Mouse (Mus musculus) heart, embryonic 14.5 days (tissue): ENCODE data around the gene Acap2. TPM values are rescaled to one million over a fixed set of nuclear protein-coding genes. Genes with fewer than 3 reads are reported as not detected.

Experiments used
- ATAC-seq: fragments of 200-750 bp; cut with Nextera tagmentation; 2 replicates; pipeline ENCODE4 v1.8.0; 2017; ENCODE audit warnings: low read depth, moderate TSS enrichment; ENCODE audit not compliant: insufficient number of reproducible peaks, insufficient read depth, low FRiP score
- H3K27ac ChIP-seq, 2 experiments: fragments of 200-500 bp in 1 of 2; fragments of 300-500 bp in 1 of 2; sonication (generic) in 1 of 2; replicated peaks in 1 of 2; 2 replicates each; pipeline ENCODE4 v1.5.1; 2012 to 2014; ENCODE audit warnings: low read depth in 2 of 2, low read length in 2 of 2, control low read depth in 1 of 2, mild to moderate bottlenecking in 1 of 2, mixed read lengths in 1 of 2; ENCODE audit not compliant: control insufficient read depth in 1 of 2, insufficient read depth in 1 of 2
- H3K27me3 ChIP-seq: fragments of 300-500 bp; sonication (generic); 2 replicates; pipeline ENCODE4 v1.6.1; 2014; ENCODE audit warnings: mild to moderate bottlenecking, low read length, control low read depth; ENCODE audit not compliant: control insufficient read depth, insufficient read depth
- H3K36me3 ChIP-seq: fragments of 300-500 bp; sonication (generic); 2 replicates; pipeline ENCODE4 v1.6.1; 2014; ENCODE audit warnings: mild to moderate bottlenecking, control low read depth, low read length, mixed read lengths; ENCODE audit not compliant: control insufficient read depth, insufficient read depth
- H3K4me1 ChIP-seq, 2 experiments: fragments of 200-500 bp in 1 of 2; fragments of 300-500 bp in 1 of 2; sonication (generic) in 1 of 2; 2 replicates each; pipeline ENCODE4 v1.6.1; 2012 to 2014; ENCODE audit warnings: low read length in 2 of 2, control low read depth in 1 of 2, mixed read lengths in 1 of 2; ENCODE audit not compliant: control insufficient read depth in 2 of 2, insufficient read depth in 2 of 2
- H3K4me2 ChIP-seq: fragments of 300-500 bp; sonication (generic); 2 replicates; pipeline ENCODE4 v1.6.1; 2014; ENCODE audit warnings: mild to moderate bottlenecking, low read length
- H3K4me3 ChIP-seq, 2 experiments: fragments of 200-500 bp in 1 of 2; fragments of 300-500 bp in 1 of 2; sonication (generic) in 1 of 2; 2 replicates each; pipeline ENCODE4 v1.5.1; 2012 to 2014; ENCODE audit warnings: low read length in 2 of 2, mild to moderate bottlenecking in 2 of 2, control low read depth in 1 of 2, low read depth in 1 of 2, moderate library complexity in 1 of 2; ENCODE audit not compliant: control insufficient read depth in 1 of 2, insufficient read depth in 1 of 2
- H3K9ac ChIP-seq: fragments of 300-500 bp; sonication (generic); 2 replicates; pipeline ENCODE4 v1.6.1; 2014; ENCODE audit warnings: mild to moderate bottlenecking, low read length
- H3K9me3 ChIP-seq: fragments of 300-500 bp; sonication (generic); 2 replicates; pipeline ENCODE4 v1.6.1; 2016; ENCODE audit warnings: low read length, control low read depth; ENCODE audit not compliant: control insufficient read depth
- WGBS: fragments of 180-500 bp; shearing (Covaris S2); extraction: QIAGEN DNeasy Blood & Tissue Kit; methylation state at CpG from one replicate; pipeline ENCODE4 v1.1.7; 2014; 5-methylcytosine and 5-hydroxymethylcytosine counted together
- polyA plus RNA-seq: library from polyadenylated mRNA; unstranded; fragments of >200 nt; fragmentation: Nextera tagmentation; extraction: Ambion mirVana; gene quantifications from 2 replicates; pipeline ENCODE4 v1.2.1, GENCODE M21; 2014

Acap2 gene
- polyA plus RNA-seq, 1 experiment from 2014 or later = 14.9 TPM

DNA sequence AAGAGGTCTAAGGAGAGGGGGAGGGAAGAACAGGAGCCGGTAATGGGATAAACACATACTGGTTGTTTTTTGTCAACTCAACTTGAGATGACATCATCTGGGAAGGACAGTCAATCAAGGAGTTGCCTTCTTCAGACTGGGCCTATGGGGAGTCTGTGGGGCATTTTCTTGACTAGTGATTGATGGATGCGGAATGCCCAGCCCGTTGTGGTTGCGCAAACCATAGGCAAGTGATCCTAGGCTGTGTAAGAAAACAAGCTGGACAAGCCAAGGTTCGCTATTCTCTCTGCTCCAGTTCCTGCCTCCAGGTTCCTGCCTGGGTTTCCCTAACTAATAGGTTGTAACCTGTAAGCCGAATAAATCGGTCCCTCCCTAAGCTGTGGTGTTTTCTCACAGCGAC, 4.1 kb upstream of the Acap2 start:
- Histone ChIP-seq H3K27me3 (no peaks in the 10 kb centered on the region), H3K9me3 (no peaks in the 10 kb centered on the region), H3K36me3 (no peaks in the 10 kb centered on the region), H3K9ac (no peak overlapping the region), H3K4me2 (no peak overlapping the region), H3K4me3 (no peak overlapping the region), H3K4me1 (peaks cover 5 to 12% of the 10 kb centered on the region in 2 experiments; a peak in 3 of 4 replicates), H3K27ac (no peak overlapping the region)
- no peak for ATAC-seq
- 80% methylated on average over 8 of the region's 8 CpGs for WGBS

- WGBS = 58% methylated on average over 1 of the region's 1 CpGs
Observed at GRCm38 (mm10) chr16:31204216-31204615, 3.2 kb upstream of the Acap2 start.

DNA sequence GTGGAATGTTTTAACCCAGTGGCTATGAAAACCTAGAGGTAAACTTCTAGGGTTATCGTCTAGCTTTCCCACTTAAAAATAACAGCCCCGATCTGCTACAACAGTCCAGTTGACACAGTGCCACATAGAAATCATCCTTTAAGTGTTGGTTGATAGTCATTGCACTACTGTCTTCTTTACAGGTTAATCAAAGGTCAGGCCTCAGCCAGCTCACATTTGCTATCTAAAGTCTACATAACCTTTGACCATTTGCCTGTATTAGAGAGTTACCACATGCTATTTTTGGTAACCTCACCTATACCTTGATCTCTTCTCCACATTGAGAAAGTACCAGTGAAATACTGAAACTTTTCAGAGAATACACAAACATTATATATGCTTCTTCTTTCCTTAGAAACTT, 659 bp upstream of the Acap2 start:
- Histone ChIP-seq H3K9ac (peak overlapping the region; percentile 25; the same call in 1 of the 2 replicates), H3K27ac (no peak overlapping the region)

More at GRCm38 (mm10) chr16:31204216-31204615, 3.2 kb upstream of the Acap2 start:
- no peaks in the 10 kb centered on the region for H3K27me3 ChIP-seq
- no peaks in the 10 kb centered on the region for H3K9me3 ChIP-seq
- H3K36me3 ChIP-seq = no peaks in the 10 kb centered on the region
- no peak overlapping the region for H3K9ac ChIP-seq
- no peak overlapping the region for H3K4me2 ChIP-seq
- ATAC-seq = no peak
- peaks cover 5 to 13% of the 10 kb centered on the region in 2 experiments; a peak in 3 of 4 replicates for H3K4me1 ChIP-seq
- no peak overlapping the region for H3K4me3 ChIP-seq
- H3K27ac ChIP-seq = no peak overlapping the region

DNA sequence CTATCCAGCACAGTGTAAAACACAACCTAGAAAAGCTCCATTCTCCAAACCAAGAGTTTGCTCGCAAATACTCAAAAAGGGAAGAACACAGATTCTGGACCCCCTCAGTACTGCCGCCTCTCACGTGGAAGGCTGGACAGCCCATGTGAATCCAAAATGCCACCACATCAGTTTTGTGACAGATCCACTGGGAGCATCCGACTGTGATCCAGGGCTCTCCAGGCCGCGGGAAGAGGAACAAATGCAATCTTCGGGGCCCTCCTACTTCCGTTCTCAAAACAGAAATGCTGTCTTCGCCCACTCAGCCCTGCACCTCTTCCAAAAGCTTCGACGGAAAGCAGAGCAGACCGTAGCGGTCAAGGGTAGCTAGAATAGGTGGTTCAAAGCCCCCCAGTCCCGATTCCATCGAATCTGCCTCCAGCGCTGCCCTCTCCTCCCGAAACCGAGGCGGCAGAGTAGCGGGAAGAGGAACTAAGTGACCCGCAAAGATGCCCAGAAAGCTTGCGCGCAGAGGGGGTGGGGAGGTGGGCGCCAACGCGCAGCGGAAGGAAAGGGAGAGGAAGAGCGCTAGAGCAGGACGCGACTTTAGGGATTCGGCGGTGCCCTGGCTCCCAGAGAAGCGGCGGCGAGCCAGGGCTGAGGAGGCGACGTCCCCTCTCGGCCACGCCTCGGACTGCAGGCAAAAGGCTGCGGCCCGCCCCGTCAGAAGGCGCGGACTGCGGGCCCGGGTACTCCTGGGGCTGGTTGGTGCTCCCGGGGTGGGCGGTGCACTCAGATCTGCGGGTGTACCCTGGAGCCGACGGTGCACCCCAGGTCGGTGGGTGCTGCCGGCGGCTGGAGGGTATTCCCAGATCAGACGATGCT, 887 bp downstream of the Acap2 start:
- WGBS = under 1% methylated on average over 55 of the region's 56 CpGs
- Histone ChIP-seq H3K9ac (peak overlapping the region; percentile 97), H3K4me2 (peak overlapping the region; percentile 65), H3K4me3 (peak overlapping the region; percentile 98), H3K27ac (peak overlapping the region; percentile 92 to 93), H3K36me3 (no peaks in the 10 kb centered on the region), H3K9me3 (no peaks in the 10 kb centered on the region), H3K27me3 (no peaks in the 10 kb centered on the region), H3K4me1 (peaks cover 4 to 11% of the 10 kb centered on the region in 2 experiments; a peak in 1 of 4 replicates)
- ATAC-seq = peak; percentile 26; the same call in 1 of the 2 replicates

More for the DNA sequence above, 659 bp upstream of the Acap2 start:
- Histone ChIP-seq H3K9me3 (no peaks in the 10 kb centered on the region), H3K36me3 (no peaks in the 10 kb centered on the region), H3K27me3 (no peaks in the 10 kb centered on the region), H3K4me1 (peaks cover 4 to 11% of the 10 kb centered on the region in 2 experiments; a peak in 1 of 4 replicates), H3K4me3 (peak overlapping the region in 1 of 2 experiments; percentile 98; a peak in 1 of 4 replicates), H3K4me2 (peak overlapping the region; percentile 65)
- WGBS = 82% methylated on average over 2 of the region's 2 CpGs
- no peak for ATAC-seq

GRCm38 (mm10) chr16:31199591-31199925, 1.5 kb downstream of the Acap2 start:
- H3K4me3 ChIP-seq = peak overlapping the region; percentile 98
- H3K36me3 ChIP-seq = no peaks in the 10 kb centered on the region
- H3K4me2 ChIP-seq = peak overlapping the region; percentile 65
- no peaks in the 10 kb centered on the region for H3K27me3 ChIP-seq
- H3K27ac ChIP-seq = peak overlapping the region in 1 of 2 experiments; percentile 93; a peak in 1 of 4 replicates
- H3K4me1 ChIP-seq = peaks cover 4 to 11% of the 10 kb centered on the region in 2 experiments; a peak in 2 of 4 replicates
- 3% methylated on average over 14 of the region's 14 CpGs for WGBS
- no peaks in the 10 kb centered on the region for H3K9me3 ChIP-seq
- no peak for ATAC-seq
- H3K9ac ChIP-seq = peak overlapping the region; percentile 97

DNA sequence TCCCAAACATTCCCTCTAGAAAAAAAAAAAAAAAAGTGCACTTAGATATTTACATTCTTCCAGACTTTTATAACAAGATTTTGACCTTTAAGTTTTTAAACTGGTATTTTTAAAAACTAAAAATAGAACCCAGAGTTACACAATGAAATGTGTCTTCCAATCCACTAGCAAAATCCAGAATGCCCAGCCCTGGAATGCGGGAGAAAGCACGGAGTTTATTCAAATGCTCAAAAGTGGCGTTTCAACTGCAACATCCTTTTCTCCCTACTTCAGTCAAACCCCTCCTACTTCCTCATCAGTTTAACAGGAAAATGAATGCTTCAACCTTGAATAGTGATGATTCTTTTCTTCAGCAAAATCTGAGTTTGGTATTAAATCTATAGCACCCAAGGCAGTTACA, 4.1 kb downstream of the Acap2 start:
- Histone ChIP-seq H3K4me3 (no peak overlapping the region), H3K4me2 (no peak overlapping the region), H3K9ac (no peak overlapping the region), H3K27me3 (no peaks in the 10 kb centered on the region), H3K27ac (no peak overlapping the region), H3K36me3 (no peaks in the 10 kb centered on the region), H3K9me3 (no peaks in the 10 kb centered on the region), H3K4me1 (peaks cover 9 to 20% of the 10 kb centered on the region in 2 experiments)
- no peak for ATAC-seq
- WGBS = 61% methylated on average over 3 of the region's 3 CpGs

DNA sequence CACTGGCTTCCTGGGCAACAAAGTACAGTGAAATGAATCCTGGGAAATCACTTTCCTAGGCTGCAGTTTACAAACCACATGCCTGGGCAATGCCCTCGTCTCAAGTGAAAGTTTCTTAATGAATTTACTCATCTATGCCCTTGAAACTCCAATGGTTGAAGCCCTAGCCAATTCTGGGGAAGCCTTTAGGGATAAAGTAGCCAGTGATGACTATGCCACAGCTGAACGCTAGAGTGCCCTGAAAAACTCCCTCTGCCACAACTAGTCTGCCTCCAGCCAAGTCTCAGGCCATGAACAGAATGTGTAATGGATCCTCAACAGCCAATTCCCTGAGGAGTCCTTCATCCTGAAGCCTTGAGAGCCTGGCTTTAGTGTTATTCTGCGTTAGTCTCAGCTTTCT, 8.5 kb downstream of the Acap2 start:
- ATAC-seq = no peak
- Histone ChIP-seq H3K4me2 (0 out of 2 replicates have a peak overlapping the region, but pooled peaks have one; percentile 14), H3K36me3 (no peaks in the 10 kb centered on the region), H3K27ac (0 out of 4 replicates have a peak overlapping the region, but pooled peaks of 1 of the 2 experiments have one; percentile 7), H3K27me3 (no peaks in the 10 kb centered on the region), H3K4me3 (no peak overlapping the region), H3K9me3 (no peaks in the 10 kb centered on the region), H3K4me1 (peaks cover 12 to 19% of the 10 kb centered on the region in 2 experiments), H3K9ac (no peak overlapping the region)
- 76% methylated on average over 3 of the region's 3 CpGs for WGBS
